In genomic region chr5:97110697-97111096, GRCm38 (mm10) we compare ENCODE assay signal across 7 mouse cellular contexts. TPM values are rescaled to one million over a fixed set of nuclear protein-coding genes. Genes with fewer than 3 reads are reported as not detected.
DNase-seq lines count a peak whose midpoint lies in the region; ATAC-seq and TF ChIP-seq lines count a peak whose summit lies in the region.

No protein-coding gene starts in this region.

- ATAC-seq in lung, embryonic 14.5 days (ENCODE audit: insufficient read depth): no peak
- no peak for ATAC-seq in hindbrain, embryonic 11.5 days (ENCODE audit: low FRiP score)
- ATAC-seq in midbrain, embryonic 14.5 days (ENCODE audit: low FRiP score, low TSS enrichment): no peak

- DNase-seq in lung, embryonic 14.5 days: no peak
- no peak for DNase-seq in lung, postnatal 25 days (ENCODE audit: low spot score)
- peak; percentile 49 for DNase-seq in cerebellum, adult 9-11 months
- peak; percentile 29 for DNase-seq in hindbrain, embryonic 11.5 days (ENCODE audit: low spot score)
- peak; percentile 45 for DNase-seq in midbrain, embryonic 14.5 days
- DNase-seq in thymus, postnatal 14 days: no peak
- no peak for DNase-seq in layer of hippocampus, adult 9-10 months (ENCODE audit: low spot score)

- H3K27ac ChIP-seq in lung, embryonic 14.5 days (ENCODE audit: low read depth): no peak overlapping the region
- H3K27ac ChIP-seq in hindbrain, embryonic 11.5 days (ENCODE audit: low read depth, low read length): no peak overlapping the region; the same call in 1 of the 2 replicates
- peak overlapping the region; percentile 81 for H3K27ac ChIP-seq in midbrain, embryonic 14.5 days (replicated peaks; ENCODE audit: low read depth, low read length)

- H3K4me2 ChIP-seq in lung, embryonic 14.5 days: peak overlapping the region; percentile 84
- peak overlapping the region; percentile 65 for H3K4me2 ChIP-seq in hindbrain, embryonic 11.5 days (replicated peaks; ENCODE audit: low read depth, low read length)
- H3K4me2 ChIP-seq in midbrain, embryonic 14.5 days (ENCODE audit: low read length): peak overlapping the region; percentile 57

- no peaks in the 10 kb centered on the region for H3K9me3 ChIP-seq in lung, embryonic 14.5 days (ENCODE audit: low read depth, low read length)
- no peaks in the 10 kb centered on the region for H3K9me3 ChIP-seq in hindbrain, embryonic 11.5 days (ENCODE audit: control insufficient read depth, low read length)
- no peaks in the 10 kb centered on the region for H3K9me3 ChIP-seq in midbrain, embryonic 14.5 days (ENCODE audit: control insufficient read depth, low read length)

- 13% methylated on average over 5 of the region's 5 CpGs for WGBS in lung, embryonic 14.5 days
- 16% methylated on average over 5 of the region's 5 CpGs for WGBS in hindbrain, embryonic 11.5 days
- WGBS in midbrain, embryonic 14.5 days: 3% methylated on average over 5 of the region's 5 CpGs

- H3K27me3 ChIP-seq in lung, embryonic 14.5 days (ENCODE audit: insufficient read depth, low read length): no peaks in the 10 kb centered on the region
- H3K27me3 ChIP-seq in hindbrain, embryonic 11.5 days (ENCODE audit: control insufficient read depth, insufficient read depth, low read length): no peaks in the 10 kb centered on the region
- H3K27me3 ChIP-seq in midbrain, embryonic 14.5 days (ENCODE audit: control insufficient read depth, insufficient read depth, low read length): no peaks in the 10 kb centered on the region

- peaks cover 3% of the 10 kb centered on the region; the same call in 1 of the 2 replicates for H3K4me1 ChIP-seq in lung, embryonic 14.5 days (ENCODE audit: insufficient read depth)
- H3K4me1 ChIP-seq in hindbrain, embryonic 11.5 days (replicated peaks; ENCODE audit: control insufficient read depth, insufficient read depth, low read length): 0 out of 2 replicates have a peak, but pooled peaks cover 2% of the 10 kb centered on the region
- peaks cover 18% of the 10 kb centered on the region for H3K4me1 ChIP-seq in midbrain, embryonic 14.5 days (ENCODE audit: control insufficient read depth, insufficient read depth, low read length)

- peak overlapping the region; percentile 59 for H3K4me3 ChIP-seq in lung, embryonic 14.5 days (ENCODE audit: low read depth, low read length)
- peak overlapping the region; percentile 73 for H3K4me3 ChIP-seq in hindbrain, embryonic 11.5 days (ENCODE audit: low read depth, low read length)
- H3K4me3 ChIP-seq in midbrain, embryonic 14.5 days (replicated peaks; ENCODE audit: low read depth, low read length): peak overlapping the region; percentile 72

- H3K9ac ChIP-seq in lung, embryonic 14.5 days: peak overlapping the region; percentile 47
- peak overlapping the region; percentile 81 for H3K9ac ChIP-seq in hindbrain, embryonic 11.5 days (ENCODE audit: low read depth, low read length)
- H3K9ac ChIP-seq in midbrain, embryonic 14.5 days (replicated peaks; ENCODE audit: low read length): peak overlapping the region; percentile 86

- no peak for TF ChIP-seq CTCF in lung, embryonic 14.5 days (IDR thresholded peaks at IDR 0.05; ENCODE audit: low read depth)

- H3K36me3 ChIP-seq in lung, embryonic 14.5 days (ENCODE audit: insufficient read depth): no peaks in the 10 kb centered on the region
- no peaks in the 10 kb centered on the region for H3K36me3 ChIP-seq in hindbrain, embryonic 11.5 days (ENCODE audit: control insufficient read depth, insufficient read depth, low read length)
- peaks cover 18% of the 10 kb centered on the region for H3K36me3 ChIP-seq in midbrain, embryonic 14.5 days (ENCODE audit: control insufficient read depth, insufficient read depth, low read length)

RNA-seq across cellular contexts. Expression of gene Paqr3, which starts 0.7 kb away (rescaled TPM):
- 3.4 and 4.6 TPM in 2 replicates for polyA plus RNA-seq in lung, embryonic 14.5 days (2014; fragmentation: Nextera tagmentation; extraction: Ambion mirVana)
- 12.7 and 14.9 TPM in 2 replicates for polyA plus RNA-seq in hindbrain, embryonic 11.5 days (2014; fragmentation: Nextera tagmentation; extraction: Ambion mirVana)
- polyA plus RNA-seq in midbrain, embryonic 14.5 days (2014; fragmentation: Nextera tagmentation; extraction: Ambion mirVana): 25.8 and 26.9 TPM in 2 replicates

Comparison
In these comparisons a context has a peak if more than half of its experiments do, and no peak if none do; other contexts are left out.
1. DNase-seq: peak in cerebellum, adult 9-11 months (single experiment), hindbrain, embryonic 11.5 days (single experiment) and midbrain, embryonic 14.5 days (single experiment); none in lung, embryonic 14.5 days (single experiment), lung, postnatal 25 days (single experiment), thymus, postnatal 14 days (single experiment) and layer of hippocampus, adult 9-10 months (single experiment).
2. Peak in every context shown above with its lines, with median percentiles within 50 percentile points of each other: H3K4me2 ChIP-seq, H3K4me3 ChIP-seq and H3K9ac ChIP-seq.